Mouse (Mus musculus) lung, adult 2 months (tissue): ENCODE measurements around the gene Sprr4.

Experiments used
- CTCF ChIP-seq: fragments of 200-500 bp; IDR thresholded peaks from 2 replicates; pipeline ENCODE4 v1.5.1; 2011; ENCODE audit warnings: mild to moderate bottlenecking, low read length, control low read depth; ENCODE audit not compliant: insufficient read depth
- POLR2A ChIP-seq: fragments of 200-500 bp; IDR thresholded peaks from 2 replicates; pipeline ENCODE4 v1.6.1; 2011; ENCODE audit warnings: low read depth, mild to moderate bottlenecking, control low read depth, low read length, borderline replicate concordance; ENCODE audit errors: extremely low read depth

DNA sequence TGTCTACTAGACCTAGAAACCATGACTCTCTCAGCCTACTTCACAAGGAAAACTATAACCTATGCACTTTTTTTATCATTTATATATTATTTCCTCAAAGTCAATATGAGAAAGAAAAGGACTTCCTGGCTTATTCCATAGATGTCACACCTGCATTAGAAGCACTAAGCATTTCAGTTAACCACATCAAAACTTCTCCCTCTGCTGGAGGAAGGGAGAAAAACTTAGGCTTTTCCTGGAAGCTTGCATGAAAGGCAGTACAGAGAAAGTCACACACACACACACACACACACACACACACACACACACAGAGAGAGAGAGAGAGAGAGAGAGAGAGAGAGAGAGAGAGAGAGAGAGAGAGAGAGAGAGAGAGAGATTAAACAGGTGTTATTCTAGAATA lies 12.0 kb upstream of the Sprr4 start:
- TF ChIP-seq POLR2A (no peak), CTCF (no peak)
